8 mouse cellular contexts compared by ENCODE assay signal in the genomic region with DNA sequence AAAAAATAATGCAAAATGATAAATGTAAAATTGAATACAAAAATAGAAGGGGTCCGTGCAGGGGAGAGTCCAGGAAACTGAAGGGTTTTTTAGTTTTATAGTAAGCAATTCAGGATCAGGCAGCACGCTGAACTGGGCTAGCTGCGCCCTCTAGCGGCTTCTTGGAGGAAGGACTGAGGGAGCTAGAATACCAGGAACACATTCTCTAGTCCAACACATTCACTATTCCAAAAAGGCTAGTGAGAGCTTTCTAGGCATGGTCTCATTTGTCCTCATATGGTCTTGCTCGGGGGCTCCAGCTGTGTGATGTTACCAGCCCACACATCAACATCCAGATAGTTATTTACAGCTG. TPM values are rescaled to one million over a fixed set of nuclear protein-coding genes. Genes with fewer than 3 reads are reported as not detected.
A peak's percentile ranks its signal among the peaks of the same experiment; 100 is the strongest.
DNase-seq lines count a peak whose midpoint lies in the region; TF ChIP-seq lines count a peak whose summit lies in the region.

No protein-coding gene starts in this region.

- peak; percentile 90 for TF ChIP-seq CTCF in lung, adult 2 months (IDR thresholded peaks at IDR 0.05; ENCODE audit: insufficient read depth, low read length)

- no peak overlapping the region for H3K4me3 ChIP-seq in lung, adult 2 months (replicated peaks; ENCODE audit: extremely low read depth, low read depth, low read length)

- WGBS in lung, adult 2 months, result 0% methylated on average over 5 of the region's 5 CpGs

- peak; percentile 74 for DNase-seq in 416B (ENCODE audit: low read depth)
- DNase-seq in ES-CJ7 (ENCODE audit: low read depth, low spot score), result peak; percentile 86
- peak; percentile 33 for DNase-seq in cerebellum, adult 8-10 months
- DNase-seq in frontal cortex, postnatal 36 days (ENCODE audit: low spot score in 2 of 2), result peak; percentile 56 to 65
- peak; percentile 28 to 81 for DNase-seq in kidney, postnatal 36 days
- DNase-seq in lung, adult 2 months, result peak; percentile 31
- DNase-seq in ovary, postnatal 36 days (ENCODE audit: low spot score), result peak; percentile 48
- peak; percentile 79 for DNase-seq in thymus, postnatal 4 days

- H3K4me1 ChIP-seq in lung, adult 2 months (ENCODE audit: control insufficient read depth, insufficient read depth, low read length), result no peaks in the 10 kb centered on the region

- no peak for TF ChIP-seq POLR2A in lung, adult 2 months (IDR thresholded peaks at IDR 0.05; ENCODE audit: borderline replicate concordance, extremely low read depth, low read depth, low read length)

RNA-seq across cellular contexts. Expression of a gene that starts 12.5 kb away (rescaled TPM):
- 11.6 and 23.0 TPM in 2 replicates for polyA plus RNA-seq in lung, adult 2 months (2012; rRNA removed)

RNA-seq across cellular contexts. Expression of a gene that starts 52.8 kb away (rescaled TPM):
- 33.3 and 66.5 TPM in 2 replicates for polyA plus RNA-seq in lung, adult 2 months (2012; rRNA removed)

Comparison
In these comparisons a context has a peak if more than half of its experiments do, and no peak if none do; other contexts are left out.
1. DNase-seq: peak in every context shown above with its lines; median percentile 86 in ES-CJ7; 79 in thymus, postnatal 4 days; 74 in 416B; 60 in frontal cortex, postnatal 36 days; 54 in kidney, postnatal 36 days; 48 in ovary, postnatal 36 days; 33 in cerebellum, adult 8-10 months; 31 in lung, adult 2 months.